Mouse (Mus musculus): ENCODE data around the gene Bphl.
A peak's percentile ranks its signal among the peaks of the same experiment; 100 is the strongest.
"Not testable (repeated sequence)": the region's sequence is repeated elsewhere in the genome, so short reads cannot be mapped to it uniquely, and the experiment has no call there.

Gene Bphl

GRCm38 (mm10) chr13:34088201-34088649 is 50.8 kb downstream of the Bphl start:
- DNase-seq (ENCODE audit: low spot score in 2 of 2): not testable (repeated sequence)

GRCm38 (mm10) chr13:34088871-34089288 is 51.5 kb downstream of the Bphl start:
- no peak for DNase-seq (ENCODE audit: low spot score in 2 of 2)

GRCm38 (mm10) chr13:34089358-34089757 is 52.0 kb downstream of the Bphl start:
- no peak for DNase-seq (ENCODE audit: low spot score in 2 of 2)

GRCm38 (mm10) chr13:34095542-34096435 is 58.4 kb downstream of the Bphl start:
- DNase-seq (ENCODE audit: low spot score in 2 of 2): no peak

- DNase-seq (ENCODE audit: low spot score in 2 of 2): no peak
Measured at GRCm38 (mm10) chr13:34096455-34096854, 59.1 kb downstream of the Bphl start.

GRCm38 (mm10) chr13:34097086-34097485 is 59.7 kb downstream of the Bphl start:
- DNase-seq (ENCODE audit: low spot score in 2 of 2): no peak

GRCm38 (mm10) chr13:34100733-34101132 is 63.3 kb downstream of the Bphl start:
- DNase-seq (ENCODE audit: low spot score in 2 of 2): peak in 1 of 2 experiments; percentile 43

GRCm38 (mm10) chr13:34101247-34101646 is 63.9 kb downstream of the Bphl start:
- no peak for DNase-seq (ENCODE audit: low spot score in 2 of 2)

- no peak for DNase-seq (ENCODE audit: low spot score in 2 of 2)
Measured at GRCm38 (mm10) chr13:34101908-34102307, 64.5 kb downstream of the Bphl start.

- DNase-seq (ENCODE audit: low spot score in 2 of 2): no peak
Measured at GRCm38 (mm10) chr13:34105364-34105763, 68.0 kb downstream of the Bphl start.

- DNase-seq (ENCODE audit: low spot score in 2 of 2): no peak
Measured at GRCm38 (mm10) chr13:34106256-34106655, 68.9 kb downstream of the Bphl start.

GRCm38 (mm10) chr13:34106999-34107398 is 69.6 kb downstream of the Bphl start:
- DNase-seq (ENCODE audit: low spot score in 2 of 2): no peak

- DNase-seq (ENCODE audit: low spot score in 2 of 2): no peak
Measured at GRCm38 (mm10) chr13:34109035-34109676, 71.8 kb downstream of the Bphl start.

GRCm38 (mm10) chr13:34109677-34110058 is 72.3 kb downstream of the Bphl start:
- DNase-seq (ENCODE audit: low spot score in 2 of 2): no peak

GRCm38 (mm10) chr13:34111019-34111418 is 73.6 kb downstream of the Bphl start:
- DNase-seq (ENCODE audit: low spot score in 2 of 2): no peak

GRCm38 (mm10) chr13:34111878-34112277 is 74.5 kb downstream of the Bphl start:
- no peak for DNase-seq (ENCODE audit: low spot score in 2 of 2)

- DNase-seq (ENCODE audit: low spot score in 2 of 2): no peak
Measured at GRCm38 (mm10) chr13:34112369-34113081, 75.1 kb downstream of the Bphl start.

GRCm38 (mm10) chr13:34113086-34113485 is 75.7 kb downstream of the Bphl start:
- no peak for DNase-seq (ENCODE audit: low spot score in 2 of 2)

- no peak for DNase-seq (ENCODE audit: low spot score in 2 of 2)
Measured at GRCm38 (mm10) chr13:34114654-34115053, 77.3 kb downstream of the Bphl start.

- DNase-seq (ENCODE audit: low spot score in 2 of 2): no peak
Measured at GRCm38 (mm10) chr13:34116508-34116907, 79.1 kb downstream of the Bphl start.

GRCm38 (mm10) chr13:34118816-34119215 is 81.4 kb downstream of the Bphl start:
- peak in 1 of 2 experiments; percentile 27 for DNase-seq (ENCODE audit: low spot score in 2 of 2)

GRCm38 (mm10) chr13:34119406-34119805 is 82.0 kb downstream of the Bphl start:
- no peak for DNase-seq (ENCODE audit: low spot score in 2 of 2)
